Mouse (Mus musculus): ENCODE measurements around the gene Mc1r. TPM values are rescaled to one million over a fixed set of nuclear protein-coding genes. Genes with fewer than 3 reads are reported as not detected.
A peak's percentile ranks its signal among the peaks of the same experiment; 100 is the strongest.

Gene Mc1r
- polyA plus RNA-seq, 1 experiment from 2014 or later = 0.28 TPM

GRCm38 (mm10) chr8:123384883-123385540 is 21.9 kb upstream of the Mc1r start:
- Histone ChIP-seq H3K36me3 (ENCODE audit: control insufficient read depth, insufficient read depth, low read length) (peaks cover 95% of the 10 kb centered on the region), H3K27ac (replicated peaks; ENCODE audit: low read depth, low read length) (no peak overlapping the region), H3K27me3 (ENCODE audit: control insufficient read depth, insufficient read depth, low read length) (no peaks in the 10 kb centered on the region), H3K4me2 (ENCODE audit: low read length) (no peak overlapping the region), H3K4me3 (replicated peaks; ENCODE audit: low read depth, low read length) (no peak overlapping the region), H3K9ac (replicated peaks; ENCODE audit: low read length) (no peak overlapping the region), H3K9me3 (ENCODE audit: control insufficient read depth, low read length) (no peaks in the 10 kb centered on the region), H3K4me1 (ENCODE audit: control insufficient read depth, insufficient read depth, low read length) (no peaks in the 10 kb centered on the region)
- WGBS = 71% methylated on average over 9 of the region's 9 CpGs
- DNase-seq (peak; percentile 63), ATAC-seq (ENCODE audit: low FRiP score, low TSS enrichment) (no peak)

GRCm38 (mm10) chr8:123387041-123387440 is 19.9 kb upstream of the Mc1r start:
- no peaks in the 10 kb centered on the region for H3K27me3 ChIP-seq (ENCODE audit: control insufficient read depth, insufficient read depth, low read length)
- H3K9me3 ChIP-seq (ENCODE audit: control insufficient read depth, low read length) = no peaks in the 10 kb centered on the region
- no peak overlapping the region for H3K9ac ChIP-seq (replicated peaks; ENCODE audit: low read length)
- H3K4me2 ChIP-seq (ENCODE audit: low read length) = no peak overlapping the region
- 87% methylated on average over 3 of the region's 3 CpGs for WGBS
- ATAC-seq (ENCODE audit: low FRiP score, low TSS enrichment) (no peak), DNase-seq (no peak)
- peaks cover 100% of the 10 kb centered on the region for H3K36me3 ChIP-seq (ENCODE audit: control insufficient read depth, insufficient read depth, low read length)
- H3K4me3 ChIP-seq (replicated peaks; ENCODE audit: low read depth, low read length) = no peak overlapping the region
- no peak overlapping the region for H3K27ac ChIP-seq (replicated peaks; ENCODE audit: low read depth, low read length)
- no peaks in the 10 kb centered on the region for H3K4me1 ChIP-seq (ENCODE audit: control insufficient read depth, insufficient read depth, low read length)

- Histone ChIP-seq H3K36me3 (ENCODE audit: control insufficient read depth, insufficient read depth, low read length) (peaks cover 100% of the 10 kb centered on the region), H3K9ac (replicated peaks; ENCODE audit: low read length) (no peak overlapping the region), H3K4me2 (ENCODE audit: low read length) (no peak overlapping the region), H3K27me3 (ENCODE audit: control insufficient read depth, insufficient read depth, low read length) (no peaks in the 10 kb centered on the region), H3K4me3 (replicated peaks; ENCODE audit: low read depth, low read length) (no peak overlapping the region), H3K9me3 (ENCODE audit: control insufficient read depth, low read length) (no peaks in the 10 kb centered on the region), H3K4me1 (ENCODE audit: control insufficient read depth, insufficient read depth, low read length) (no peaks in the 10 kb centered on the region), H3K27ac (replicated peaks; ENCODE audit: low read depth, low read length) (no peak overlapping the region)
- 93% methylated on average over 8 of the region's 8 CpGs for WGBS
- DNase-seq = no peak
- no peak for ATAC-seq (ENCODE audit: low FRiP score, low TSS enrichment)
Measured at GRCm38 (mm10) chr8:123387801-123388200, 19.1 kb upstream of the Mc1r start.

GRCm38 (mm10) chr8:123389026-123389425 is 17.9 kb upstream of the Mc1r start:
- H3K27me3 ChIP-seq (ENCODE audit: control insufficient read depth, insufficient read depth, low read length) = no peaks in the 10 kb centered on the region
- DNase-seq = no peak
- ATAC-seq (ENCODE audit: low FRiP score, low TSS enrichment) = no peak
- H3K9ac ChIP-seq (replicated peaks; ENCODE audit: low read length) = no peak overlapping the region
- H3K4me2 ChIP-seq (ENCODE audit: low read length) = no peak overlapping the region
- H3K9me3 ChIP-seq (ENCODE audit: control insufficient read depth, low read length) = no peaks in the 10 kb centered on the region
- H3K27ac ChIP-seq (replicated peaks; ENCODE audit: low read depth, low read length) = no peak overlapping the region
- H3K36me3 ChIP-seq (ENCODE audit: control insufficient read depth, insufficient read depth, low read length) = peaks cover 100% of the 10 kb centered on the region
- WGBS = 96% methylated on average over 7 of the region's 7 CpGs
- no peaks in the 10 kb centered on the region for H3K4me1 ChIP-seq (ENCODE audit: control insufficient read depth, insufficient read depth, low read length)
- H3K4me3 ChIP-seq (replicated peaks; ENCODE audit: low read depth, low read length) = no peak overlapping the region

- ATAC-seq (ENCODE audit: low FRiP score, low TSS enrichment) = no peak
- Histone ChIP-seq H3K9ac (replicated peaks; ENCODE audit: low read length) (no peak overlapping the region), H3K4me2 (ENCODE audit: low read length) (no peak overlapping the region), H3K4me1 (ENCODE audit: control insufficient read depth, insufficient read depth, low read length) (no peaks in the 10 kb centered on the region), H3K9me3 (ENCODE audit: control insufficient read depth, low read length) (no peaks in the 10 kb centered on the region), H3K36me3 (ENCODE audit: control insufficient read depth, insufficient read depth, low read length) (peaks cover 100% of the 10 kb centered on the region), H3K4me3 (replicated peaks; ENCODE audit: low read depth, low read length) (no peak overlapping the region), H3K27ac (replicated peaks; ENCODE audit: low read depth, low read length) (no peak overlapping the region), H3K27me3 (ENCODE audit: control insufficient read depth, insufficient read depth, low read length) (no peaks in the 10 kb centered on the region)
- DNase-seq = no peak
- 97% methylated on average over 13 of the region's 13 CpGs for WGBS
Measured at GRCm38 (mm10) chr8:123398308-123398707, 8.6 kb upstream of the Mc1r start.

- no peak for DNase-seq
- Histone ChIP-seq H3K9me3 (ENCODE audit: control insufficient read depth, low read length) (no peaks in the 10 kb centered on the region), H3K4me1 (ENCODE audit: control insufficient read depth, insufficient read depth, low read length) (peaks cover 5% of the 10 kb centered on the region; the same call in 1 of the 2 replicates), H3K36me3 (ENCODE audit: control insufficient read depth, insufficient read depth, low read length) (peaks cover 67% of the 10 kb centered on the region), H3K4me3 (replicated peaks; ENCODE audit: low read depth, low read length) (no peak overlapping the region), H3K4me2 (ENCODE audit: low read length) (no peak overlapping the region), H3K27ac (replicated peaks; ENCODE audit: low read depth, low read length) (no peak overlapping the region), H3K27me3 (ENCODE audit: control insufficient read depth, insufficient read depth, low read length) (no peaks in the 10 kb centered on the region), H3K9ac (replicated peaks; ENCODE audit: low read length) (no peak overlapping the region)
- 89% methylated on average over 9 of the region's 9 CpGs for WGBS
- ATAC-seq (ENCODE audit: low FRiP score, low TSS enrichment) = no peak
Measured at GRCm38 (mm10) chr8:123401936-123402335, 5.0 kb upstream of the Mc1r start.

GRCm38 (mm10) chr8:123402730-123403326 is 4.1 kb upstream of the Mc1r start:
- Histone ChIP-seq H3K27me3 (ENCODE audit: control insufficient read depth, insufficient read depth, low read length) (no peaks in the 10 kb centered on the region), H3K4me2 (ENCODE audit: low read length) (no peak overlapping the region), H3K9ac (replicated peaks; ENCODE audit: low read length) (no peak overlapping the region), H3K9me3 (ENCODE audit: control insufficient read depth, low read length) (no peaks in the 10 kb centered on the region), H3K36me3 (ENCODE audit: control insufficient read depth, insufficient read depth, low read length) (peaks cover 58% of the 10 kb centered on the region), H3K4me3 (replicated peaks; ENCODE audit: low read depth, low read length) (no peak overlapping the region), H3K27ac (replicated peaks; ENCODE audit: low read depth, low read length) (no peak overlapping the region), H3K4me1 (ENCODE audit: control insufficient read depth, insufficient read depth, low read length) (peaks cover 6% of the 10 kb centered on the region)
- DNase-seq (no peak), ATAC-seq (ENCODE audit: low FRiP score, low TSS enrichment) (no peak)
- 92% methylated on average over 9 of the region's 9 CpGs for WGBS

- Histone ChIP-seq H3K36me3 (ENCODE audit: control insufficient read depth, insufficient read depth, low read length) (peaks cover 41% of the 10 kb centered on the region), H3K4me3 (replicated peaks; ENCODE audit: low read depth, low read length) (no peak overlapping the region), H3K27ac (replicated peaks; ENCODE audit: low read depth, low read length) (peak overlapping the region; percentile 14; the same call in 1 of the 2 replicates), H3K4me2 (ENCODE audit: low read length) (no peak overlapping the region), H3K9ac (replicated peaks; ENCODE audit: low read length) (no peak overlapping the region), H3K27me3 (ENCODE audit: control insufficient read depth, insufficient read depth, low read length) (no peaks in the 10 kb centered on the region), H3K9me3 (ENCODE audit: control insufficient read depth, low read length) (no peaks in the 10 kb centered on the region), H3K4me1 (ENCODE audit: control insufficient read depth, insufficient read depth, low read length) (peaks cover 15% of the 10 kb centered on the region)
- ATAC-seq (ENCODE audit: low FRiP score, low TSS enrichment) (no peak), DNase-seq (no peak)
- WGBS = 25% methylated on average over 8 of the region's 8 CpGs
Measured at GRCm38 (mm10) chr8:123404521-123404920, 2.4 kb upstream of the Mc1r start.

- 97% methylated on average over 13 of the region's 13 CpGs for WGBS
- H3K4me3 ChIP-seq (replicated peaks; ENCODE audit: low read depth, low read length) = no peak overlapping the region
- DNase-seq = no peak
- no peak overlapping the region for H3K4me2 ChIP-seq (ENCODE audit: low read length)
- peaks cover 23% of the 10 kb centered on the region for H3K4me1 ChIP-seq (ENCODE audit: control insufficient read depth, insufficient read depth, low read length)
- peaks cover 10% of the 10 kb centered on the region for H3K36me3 ChIP-seq (ENCODE audit: control insufficient read depth, insufficient read depth, low read length)
- no peak overlapping the region for H3K27ac ChIP-seq (replicated peaks; ENCODE audit: low read depth, low read length)
- no peaks in the 10 kb centered on the region for H3K27me3 ChIP-seq (ENCODE audit: control insufficient read depth, insufficient read depth, low read length)
- ATAC-seq (ENCODE audit: low FRiP score, low TSS enrichment) = no peak
- H3K9ac ChIP-seq (replicated peaks; ENCODE audit: low read length) = no peak overlapping the region
- H3K9me3 ChIP-seq (ENCODE audit: control insufficient read depth, low read length) = no peaks in the 10 kb centered on the region
Measured at GRCm38 (mm10) chr8:123407612-123408011, 705 bp downstream of the Mc1r start.
